Mouse (Mus musculus): ENCODE results near the gene Fam126a. TPM values are rescaled to one million over a fixed set of nuclear protein-coding genes. Genes with fewer than 3 reads are reported as not detected.

Fam126a gene
- polyA plus RNA-seq, 1 experiment from 2014 or later: 47.4 TPM

DNA sequence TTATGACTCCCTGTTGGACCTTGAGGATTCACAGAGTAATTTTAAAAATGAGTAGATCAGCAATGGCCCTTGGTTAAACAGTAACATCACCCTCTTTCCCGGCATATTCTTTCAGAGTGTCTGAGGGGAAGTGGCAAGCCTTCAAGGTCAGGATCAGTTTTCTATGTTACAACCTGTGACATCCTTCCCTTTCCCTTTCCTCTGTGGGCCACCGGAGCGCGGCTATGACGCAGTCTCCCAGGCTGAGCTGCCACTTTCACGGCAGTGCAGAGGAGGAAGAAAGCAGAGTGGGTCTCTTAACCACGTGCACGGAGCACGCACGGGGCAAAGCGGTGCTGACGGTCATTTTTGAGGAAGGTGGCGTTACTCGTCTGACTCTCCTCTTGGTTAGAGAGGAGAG lies 52.0 kb downstream of the Fam126a start:
- peaks cover 34% of the 10 kb centered on the region for H3K36me3 ChIP-seq
- no peak for ATAC-seq (ENCODE audit: low FRiP score, low read depth)
- H3K9ac ChIP-seq (replicated peaks): no peak overlapping the region
- H3K9me3 ChIP-seq: no peaks in the 10 kb centered on the region
- no peaks in the 10 kb centered on the region for H3K4me1 ChIP-seq
- no peaks in the 10 kb centered on the region for H3K27me3 ChIP-seq
- no peak overlapping the region for H3K4me2 ChIP-seq (replicated peaks)
- H3K4me3 ChIP-seq: no peak overlapping the region
- WGBS: 95% methylated on average over 14 of the region's 14 CpGs
- H3K27ac ChIP-seq (replicated peaks): no peak overlapping the region

DNA sequence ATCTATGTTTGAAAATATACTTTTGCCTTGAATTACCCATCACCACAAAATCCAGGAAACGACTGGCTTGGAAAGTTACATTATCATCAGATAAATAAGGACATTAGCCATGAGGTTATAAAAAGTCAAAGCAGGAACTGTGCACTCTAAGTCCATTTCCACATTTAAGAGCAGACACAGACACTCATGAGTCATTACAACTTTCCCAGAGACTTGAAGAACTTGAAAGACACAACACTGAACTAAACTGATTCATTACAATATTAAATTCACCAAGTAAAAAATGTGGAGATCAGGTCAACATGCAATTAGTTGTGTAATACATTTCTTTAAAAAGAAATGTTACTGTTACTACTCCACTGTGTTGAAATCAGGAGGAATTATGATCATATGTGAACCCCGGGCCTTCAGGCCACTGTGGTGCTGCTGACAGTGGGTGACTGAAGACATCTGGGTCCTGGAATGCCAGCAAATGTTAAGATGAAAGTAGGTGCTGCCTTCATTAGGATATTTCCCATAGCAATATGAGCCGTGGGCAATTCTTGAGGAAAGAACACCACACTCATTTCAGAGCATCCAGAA lies 55.4 kb downstream of the Fam126a start:
- ATAC-seq (ENCODE audit: low FRiP score, low read depth): no peak
- Histone ChIP-seq H3K4me3 (no peak overlapping the region), H3K4me2 (replicated peaks) (no peak overlapping the region), H3K27me3 (no peaks in the 10 kb centered on the region), H3K9me3 (no peaks in the 10 kb centered on the region), H3K4me1 (no peaks in the 10 kb centered on the region), H3K9ac (replicated peaks) (no peak overlapping the region), H3K36me3 (peaks cover 20% of the 10 kb centered on the region), H3K27ac (replicated peaks) (no peak overlapping the region)
- 89% methylated on average over 3 of the region's 3 CpGs for WGBS

- Histone ChIP-seq H3K9ac (replicated peaks) (no peak overlapping the region), H3K27ac (replicated peaks) (0 out of 2 replicates have a peak overlapping the region, but pooled peaks have one; percentile 10), H3K4me1 (peaks cover 4% of the 10 kb centered on the region; the same call in 1 of the 2 replicates), H3K4me3 (no peak overlapping the region), H3K9me3 (no peaks in the 10 kb centered on the region), H3K36me3 (0 out of 2 replicates have a peak, but pooled peaks cover 6% of the 10 kb centered on the region), H3K4me2 (replicated peaks) (no peak overlapping the region), H3K27me3 (no peaks in the 10 kb centered on the region)
- no peak for ATAC-seq (ENCODE audit: low FRiP score, low read depth)
- WGBS: 77% methylated on average over 5 of the region's 5 CpGs
Observed at GRCm38 (mm10) chr5:23967705-23968104, 62.8 kb downstream of the Fam126a start.

DNA sequence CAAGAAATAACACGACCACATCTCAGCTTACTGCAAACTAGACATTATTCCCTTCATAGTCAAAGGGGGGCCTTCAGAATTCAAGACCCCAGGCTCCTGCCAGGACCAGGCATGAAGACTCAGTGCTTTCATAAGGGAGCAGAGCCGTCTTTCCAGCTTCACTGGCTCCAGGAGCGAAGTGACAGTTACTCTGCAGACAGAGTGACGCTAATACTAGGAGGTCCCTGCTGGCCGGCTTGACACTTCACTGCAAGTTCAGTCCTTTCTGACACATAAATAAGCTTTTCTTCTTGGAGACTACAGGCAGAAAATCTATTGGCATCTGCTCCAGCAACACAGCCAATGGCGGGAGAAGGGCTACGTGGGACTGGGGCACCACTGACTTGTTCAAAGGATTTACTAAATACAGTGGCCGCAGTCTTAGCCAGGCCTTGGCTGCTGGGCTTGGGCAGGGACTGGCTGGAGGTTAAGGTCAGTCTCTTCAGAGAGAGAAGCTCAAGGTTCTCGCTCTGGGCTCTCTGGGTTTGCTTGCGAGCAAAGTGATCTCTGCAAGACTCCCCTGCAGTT lies 65.8 kb downstream of the Fam126a start:
- Histone ChIP-seq H3K27me3 (no peaks in the 10 kb centered on the region), H3K4me1 (peaks cover 4% of the 10 kb centered on the region; the same call in 1 of the 2 replicates), H3K36me3 (0 out of 2 replicates have a peak, but pooled peaks cover 6% of the 10 kb centered on the region), H3K9me3 (no peaks in the 10 kb centered on the region), H3K4me2 (replicated peaks) (no peak overlapping the region), H3K27ac (replicated peaks) (no peak overlapping the region), H3K9ac (replicated peaks) (no peak overlapping the region), H3K4me3 (no peak overlapping the region)
- no peak for ATAC-seq (ENCODE audit: low FRiP score, low read depth)
- 79% methylated on average over 10 of the region's 10 CpGs for WGBS

- H3K4me2 ChIP-seq (replicated peaks): no peak overlapping the region
- WGBS: 89% methylated on average over 5 of the region's 5 CpGs
- H3K4me1 ChIP-seq: no peaks in the 10 kb centered on the region
- H3K9me3 ChIP-seq: no peaks in the 10 kb centered on the region
- no peak overlapping the region for H3K9ac ChIP-seq (replicated peaks)
- no peak overlapping the region for H3K4me3 ChIP-seq
- H3K36me3 ChIP-seq: no peaks in the 10 kb centered on the region
- H3K27ac ChIP-seq (replicated peaks): no peak overlapping the region
- no peak for ATAC-seq (ENCODE audit: low FRiP score, low read depth)
- no peaks in the 10 kb centered on the region for H3K27me3 ChIP-seq
Observed at GRCm38 (mm10) chr5:23953047-23953446, 77.4 kb downstream of the Fam126a start.

DNA sequence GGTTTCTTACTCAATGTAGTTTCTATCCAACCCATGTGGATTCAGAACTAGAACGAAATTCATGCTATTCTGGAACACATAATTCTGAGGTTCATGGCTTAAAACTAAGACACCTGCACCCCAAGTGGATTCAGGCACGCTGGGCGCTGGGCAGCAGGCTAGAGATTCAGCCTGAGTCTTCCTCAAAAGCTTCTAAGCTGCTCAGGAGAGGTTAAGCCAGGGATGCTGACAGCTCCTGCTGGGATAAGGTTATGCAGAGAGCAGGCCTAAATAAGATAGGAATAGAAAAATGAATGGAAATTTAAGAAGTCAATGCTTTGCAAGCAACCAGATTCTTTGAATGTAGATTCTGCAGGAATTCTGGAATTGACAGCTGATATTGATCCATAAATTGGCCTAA lies 82.4 kb downstream of the Fam126a start:
- Histone ChIP-seq H3K9me3 (no peaks in the 10 kb centered on the region), H3K4me1 (no peaks in the 10 kb centered on the region), H3K9ac (replicated peaks) (no peak overlapping the region), H3K4me2 (replicated peaks) (no peak overlapping the region), H3K4me3 (no peak overlapping the region), H3K27me3 (no peaks in the 10 kb centered on the region), H3K36me3 (no peaks in the 10 kb centered on the region), H3K27ac (replicated peaks) (no peak overlapping the region)
- ATAC-seq (ENCODE audit: low FRiP score, low read depth): no peak
- 20% methylated on average over 3 of the region's 3 CpGs for WGBS

DNA sequence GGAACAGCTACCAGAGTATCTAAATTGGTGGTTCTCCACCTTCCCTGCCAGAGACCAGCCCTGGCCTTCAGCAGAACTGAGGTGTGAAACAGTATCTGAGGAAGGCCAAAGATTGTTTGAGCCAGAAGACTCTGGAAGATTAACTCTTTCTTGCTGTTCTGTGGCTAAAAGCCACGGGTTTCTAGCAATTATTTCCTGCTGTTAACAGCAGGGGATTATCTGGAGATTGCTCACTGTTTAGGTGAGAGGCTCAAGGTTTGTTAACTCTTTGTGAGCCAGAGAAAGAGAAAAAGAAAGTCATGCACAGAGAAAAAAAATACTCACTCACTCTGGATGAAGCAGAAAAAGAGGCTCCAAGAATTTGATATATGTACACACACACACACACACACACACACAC lies 85.4 kb downstream of the Fam126a start:
- Histone ChIP-seq H3K36me3 (no peaks in the 10 kb centered on the region), H3K27ac (replicated peaks) (no peak overlapping the region), H3K4me2 (replicated peaks) (no peak overlapping the region), H3K4me3 (no peak overlapping the region), H3K27me3 (no peaks in the 10 kb centered on the region), H3K9ac (replicated peaks) (no peak overlapping the region), H3K4me1 (no peaks in the 10 kb centered on the region), H3K9me3 (no peaks in the 10 kb centered on the region)
- 0% methylated on average over 1 of the region's 1 CpGs for WGBS
- no peak for ATAC-seq (ENCODE audit: low FRiP score, low read depth)

GRCm38 (mm10) chr5:23943534-23943933 lies 87.0 kb downstream of the Fam126a start:
- WGBS: 97% methylated on average over 2 of the region's 2 CpGs
- no peak overlapping the region for H3K4me2 ChIP-seq (replicated peaks)
- H3K27me3 ChIP-seq: no peaks in the 10 kb centered on the region
- no peak overlapping the region for H3K4me3 ChIP-seq
- H3K9me3 ChIP-seq: no peaks in the 10 kb centered on the region
- H3K36me3 ChIP-seq: no peaks in the 10 kb centered on the region
- H3K4me1 ChIP-seq: no peaks in the 10 kb centered on the region
- ATAC-seq (ENCODE audit: low FRiP score, low read depth): no peak
- H3K9ac ChIP-seq (replicated peaks): no peak overlapping the region
- no peak overlapping the region for H3K27ac ChIP-seq (replicated peaks)

DNA sequence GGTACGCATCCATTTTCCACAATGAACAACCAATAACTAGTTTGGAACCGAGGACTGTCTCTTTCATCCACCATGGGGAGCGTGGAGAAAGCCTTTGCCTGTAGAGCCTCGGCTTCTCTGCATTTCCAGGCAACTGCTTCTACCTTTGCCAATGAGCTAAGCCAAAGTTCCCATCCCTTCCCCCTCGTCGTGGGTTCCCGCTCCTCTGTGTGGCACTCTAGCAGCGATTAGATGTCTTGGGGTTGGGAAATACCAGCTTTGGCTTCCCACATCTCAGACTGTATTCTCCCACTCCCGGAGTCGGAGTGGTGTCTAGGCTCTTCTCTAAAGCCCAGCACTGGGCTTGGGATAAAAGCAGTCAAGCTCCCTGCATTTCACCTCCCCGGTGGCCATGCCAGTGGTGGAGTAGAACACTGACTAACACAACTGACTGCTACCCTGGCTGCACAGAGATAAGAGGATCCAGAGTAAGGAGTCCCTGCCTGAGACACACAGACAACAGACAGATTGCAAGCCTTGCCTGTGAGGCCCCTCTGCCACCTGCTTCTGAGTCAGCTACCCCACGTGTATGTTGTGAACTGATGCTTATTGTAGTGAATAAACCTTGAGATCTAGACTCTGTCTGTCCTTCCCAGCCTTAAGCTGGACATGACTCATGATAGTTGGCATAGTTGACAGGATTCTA lies 106.9 kb downstream of the Fam126a start:
- ATAC-seq (ENCODE audit: low FRiP score, low read depth): no peak
- no peak overlapping the region for H3K27ac ChIP-seq (replicated peaks)

GRCm38 (mm10) chr5:23922516-23923291 lies 107.8 kb downstream of the Fam126a start:
- no peak overlapping the region for H3K4me2 ChIP-seq (replicated peaks)
- 0 out of 2 replicates have a peak, but pooled peaks have one; percentile 38 for ATAC-seq (ENCODE audit: low FRiP score, low read depth)
- 84% methylated on average over 12 of the region's 12 CpGs for WGBS
- H3K9ac ChIP-seq (replicated peaks): no peak overlapping the region
- peak overlapping the region; percentile 40; the same call in 1 of the 2 replicates for H3K27ac ChIP-seq (replicated peaks)
- H3K9me3 ChIP-seq: no peaks in the 10 kb centered on the region
- H3K27me3 ChIP-seq: no peaks in the 10 kb centered on the region
- H3K4me1 ChIP-seq: no peaks in the 10 kb centered on the region
- H3K36me3 ChIP-seq: no peaks in the 10 kb centered on the region
- no peak overlapping the region for H3K4me3 ChIP-seq

More for the DNA sequence above, 106.9 kb downstream of the Fam126a start:
- WGBS: 88% methylated on average over 12 of the region's 12 CpGs
- Histone ChIP-seq H3K4me2 (replicated peaks) (no peak overlapping the region), H3K36me3 (no peaks in the 10 kb centered on the region), H3K4me1 (no peaks in the 10 kb centered on the region), H3K9ac (replicated peaks) (no peak overlapping the region), H3K4me3 (no peak overlapping the region), H3K27me3 (no peaks in the 10 kb centered on the region), H3K9me3 (no peaks in the 10 kb centered on the region)

- H3K4me2 ChIP-seq (replicated peaks): no peak overlapping the region
Observed at GRCm38 (mm10) chr5:23921316-23921715, 109.2 kb downstream of the Fam126a start.

More at GRCm38 (mm10) chr5:23921316-23921715, 109.2 kb downstream of the Fam126a start:
- Histone ChIP-seq H3K4me1 (no peaks in the 10 kb centered on the region), H3K9ac (replicated peaks) (no peak overlapping the region), H3K27ac (replicated peaks) (no peak overlapping the region), H3K4me3 (no peak overlapping the region), H3K27me3 (no peaks in the 10 kb centered on the region), H3K9me3 (no peaks in the 10 kb centered on the region), H3K36me3 (no peaks in the 10 kb centered on the region)
- 94% methylated on average over 1 of the region's 1 CpGs for WGBS
- ATAC-seq (ENCODE audit: low FRiP score, low read depth): no peak

All from midbrain, embryonic 12.5 days (tissue).